Mouse (Mus musculus): ENCODE results near the gene Tnfsf10.

Gene Tnfsf10

GRCm38 (mm10) chr3:27371725-27372650 is 55.2 kb downstream of the Tnfsf10 start:
- no peak for DNase-seq

DNA sequence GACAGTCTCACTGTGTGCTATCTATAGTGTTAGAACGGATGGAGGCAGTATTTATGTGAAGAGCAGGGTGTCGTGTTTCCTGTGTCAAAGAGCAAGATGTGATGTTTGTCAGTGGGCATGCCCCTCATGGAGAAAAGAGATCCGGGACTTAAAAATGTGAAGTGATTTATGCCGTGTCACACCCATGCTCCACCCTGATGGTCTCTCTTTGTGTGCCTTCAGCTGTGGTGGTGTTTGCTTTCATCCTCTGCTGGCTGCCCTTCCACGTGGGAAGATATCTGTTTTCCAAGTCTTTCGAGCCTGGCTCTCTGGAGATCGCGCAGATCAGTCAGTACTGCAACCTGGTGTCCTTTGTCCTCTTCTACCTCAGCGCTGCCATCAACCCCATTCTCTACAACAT is 57.6 kb downstream of the Tnfsf10 start:
- no peak for DNase-seq

DNA sequence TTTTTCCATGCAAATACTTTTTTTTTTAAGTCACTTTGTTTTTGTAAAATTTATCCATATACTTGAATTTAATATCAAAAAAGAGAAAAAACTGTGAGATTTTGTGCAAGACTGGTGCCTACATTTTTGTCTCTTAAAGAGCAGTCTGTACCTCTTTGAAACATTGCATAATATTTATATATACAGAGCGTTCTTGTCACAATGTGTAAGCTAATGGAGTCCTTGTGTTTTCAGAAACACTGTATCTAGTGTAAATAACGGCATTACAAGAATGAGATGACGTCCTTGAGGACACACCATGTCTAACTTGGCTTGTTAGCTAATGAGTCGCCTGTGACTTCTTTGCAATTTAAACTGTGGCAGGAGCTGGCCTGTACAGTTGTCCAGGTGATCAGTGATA is 61.1 kb downstream of the Tnfsf10 start:
- no peak for DNase-seq

- DNase-seq = no peak
These were observed 68.0 kb downstream of the Tnfsf10 start for GRCm38 (mm10) chr3:27384836-27385235.

DNA sequence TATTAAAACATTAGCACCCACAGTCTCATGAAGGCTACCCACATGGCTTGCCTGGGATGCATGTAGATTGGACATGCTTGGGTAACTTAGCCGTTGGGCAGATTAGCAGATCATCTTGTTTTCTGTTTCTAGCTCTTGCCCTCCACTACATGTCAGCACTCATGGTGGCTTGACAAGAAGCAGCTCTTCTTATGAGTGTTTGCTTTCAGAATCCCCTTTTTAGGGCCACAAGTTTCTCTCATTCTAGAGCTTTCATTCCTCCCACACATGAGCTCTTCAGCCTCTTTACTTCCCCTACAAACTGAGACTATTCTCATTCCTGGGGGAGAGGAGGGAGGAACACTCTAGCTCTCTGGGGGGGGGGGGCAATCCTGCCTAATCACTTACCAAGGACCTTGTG is 73.1 kb downstream of the Tnfsf10 start:
- no peak for DNase-seq
